Mouse (Mus musculus) limb, embryonic 14.5 days (tissue): ENCODE measurements around the gene Lrrc1. TPM values are rescaled to one million over a fixed set of nuclear protein-coding genes. Genes with fewer than 3 reads are reported as not detected.

Experiments used
- ATAC-seq: fragments of 200-750 bp; cut with Nextera tagmentation; 2 replicates; pipeline ENCODE4 v1.8.0; 2017; ENCODE audit warnings: low read depth, moderate number of reproducible peaks, moderate TSS enrichment; ENCODE audit not compliant: low FRiP score
- DNase-seq: peaks from one replicate; pipeline ENCODE4 v3.0.0-alpha.2; 2015; ENCODE audit warnings: low spot score
- H3K27ac ChIP-seq: fragments of 300-500 bp; sonication (generic); replicated peaks from 2 replicates; pipeline ENCODE4 v1.5.1; 2014; ENCODE audit warnings: low read depth, mild to moderate bottlenecking, low read length, moderate library complexity, mixed read lengths
- H3K27me3 ChIP-seq: fragments of 300-500 bp; sonication (generic); 2 replicates; pipeline ENCODE4 v1.6.1; 2014; ENCODE audit warnings: low read length, mixed read lengths; ENCODE audit not compliant: control insufficient read depth, insufficient read depth
- H3K36me3 ChIP-seq: fragments of 300-500 bp; sonication (generic); 2 replicates; pipeline ENCODE4 v1.6.1; 2014; ENCODE audit warnings: mild to moderate bottlenecking, low read length, moderate library complexity, mixed read lengths; ENCODE audit not compliant: control insufficient read depth, insufficient read depth
- H3K4me1 ChIP-seq: fragments of 300-500 bp; sonication (generic); 2 replicates; pipeline ENCODE4 v1.6.1; 2014; ENCODE audit warnings: antibody characterized with exemption, low read length, mixed read lengths; ENCODE audit not compliant: control insufficient read depth, insufficient read depth
- H3K4me2 ChIP-seq: fragments of 300-500 bp; sonication (generic); replicated peaks from 2 replicates; pipeline ENCODE4 v1.6.1; 2014; ENCODE audit warnings: low read depth, mild to moderate bottlenecking, low read length, moderate library complexity; ENCODE audit not compliant: severe bottlenecking
- H3K4me3 ChIP-seq: fragments of 300-500 bp; sonication (generic); replicated peaks from 2 replicates; pipeline ENCODE4 v1.5.1; 2014; ENCODE audit warnings: low read length
- H3K9ac ChIP-seq: fragments of 300-500 bp; sonication (generic); 2 replicates; pipeline ENCODE4 v1.6.1; 2014; ENCODE audit warnings: mild to moderate bottlenecking, low read depth, low read length, moderate library complexity; ENCODE audit not compliant: severe bottlenecking
- H3K9me3 ChIP-seq: fragments of 300-500 bp; sonication (generic); 2 replicates; pipeline ENCODE4 v1.6.1; 2016; ENCODE audit warnings: low read length; ENCODE audit not compliant: control insufficient read depth
- POLR2A ChIP-seq: fragments of 200-500 bp; IDR thresholded peaks from 2 replicates; pipeline ENCODE4 v1.8.0; 2012; ENCODE audit warnings: inconsistent platforms, mild to moderate bottlenecking, moderate library complexity, borderline replicate concordance; ENCODE audit not compliant: insufficient read depth, insufficient read length; ENCODE audit errors: extremely low read depth
- WGBS: fragments of 180-500 bp; shearing (Covaris S2); extraction: QIAGEN DNeasy Blood & Tissue Kit; methylation state at CpG from one replicate; pipeline ENCODE4 v1.1.7; 2014; 5-methylcytosine and 5-hydroxymethylcytosine counted together
- polyA plus RNA-seq, 2 experiments: library from polyadenylated mRNA; depleted of rRNA in 1 of 2; stranded (reverse) in 1 of 2; unstranded in 1 of 2; fragments of >200 nt; fragmentation: Nextera tagmentation in 1 of 2; extraction: Ambion mirVana in 1 of 2; gene quantifications; 2 replicates each; pipeline versions ENCODE4 v1.2.1 to v1.2.3; 2012 to 2014

Gene Lrrc1
- polyA plus RNA-seq, 2 experiments = 16.8 to 26.6 TPM

DNA sequence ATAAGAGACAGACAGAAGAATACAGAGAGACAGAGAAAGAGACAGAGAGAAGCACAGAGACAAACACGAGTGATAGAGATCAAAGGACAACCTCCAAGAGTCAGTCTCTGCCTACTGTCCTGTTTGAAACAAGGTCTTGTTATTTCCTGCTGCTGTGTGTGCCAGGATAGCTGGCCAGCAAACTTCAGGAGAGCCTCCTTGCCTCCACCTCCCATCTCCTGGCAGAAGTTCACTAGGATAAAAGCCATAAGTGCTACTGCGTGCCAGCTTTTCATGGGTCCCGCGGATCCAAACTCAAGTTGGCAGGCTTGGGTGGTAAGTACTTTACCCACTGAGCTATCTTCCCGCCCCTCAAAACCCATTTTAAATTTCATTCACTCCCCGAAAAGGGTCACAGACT is 8.4 kb downstream of the Lrrc1 start:
- Histone ChIP-seq H3K27me3 (no peaks in the 10 kb centered on the region), H3K36me3 (no peaks in the 10 kb centered on the region), H3K27ac (no peak overlapping the region), H3K9me3 (no peaks in the 10 kb centered on the region), H3K4me3 (no peak overlapping the region), H3K9ac (no peak overlapping the region), H3K4me1 (no peaks in the 10 kb centered on the region; the same call in 1 of the 2 replicates), H3K4me2 (no peak overlapping the region)
- no peak for DNase-seq
- TF ChIP-seq POLR2A = no peak
- ATAC-seq = no peak
- 70% methylated on average over 6 of the region's 6 CpGs for WGBS

DNA sequence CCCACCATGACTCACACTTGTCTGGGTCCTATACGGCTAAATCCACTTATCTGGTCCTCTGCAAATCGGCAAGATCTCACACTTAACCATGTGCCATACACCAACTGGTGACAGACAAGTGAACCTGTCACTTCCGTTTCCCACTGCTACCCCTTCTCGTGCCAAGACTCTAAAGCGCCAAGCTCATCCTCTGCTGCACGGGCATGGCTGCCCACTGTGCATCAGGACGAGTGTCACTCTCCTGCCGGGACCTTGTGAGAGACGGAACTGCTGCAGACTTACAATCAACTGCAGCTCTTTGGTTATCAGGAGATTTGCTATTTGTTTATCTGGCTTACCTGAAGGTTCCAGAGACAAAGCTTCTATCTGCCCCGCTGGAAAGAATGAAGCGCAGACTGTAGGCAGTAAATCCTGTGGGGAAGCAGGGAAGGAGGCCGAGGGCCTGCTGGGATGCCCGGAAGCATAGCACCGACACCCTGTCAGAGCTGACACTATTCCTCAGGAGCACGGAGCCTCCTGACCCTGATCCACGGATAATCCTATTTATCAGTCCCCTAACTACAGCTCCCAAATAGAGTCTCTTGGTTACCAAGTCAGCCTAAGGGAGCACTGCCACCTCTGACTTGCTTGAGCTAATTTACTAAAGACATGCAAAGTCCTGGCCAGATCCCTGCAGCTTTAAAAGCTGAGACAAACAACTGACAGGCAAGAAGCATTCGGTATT is 9.5 kb downstream of the Lrrc1 start:
- no peak overlapping the region for H3K4me3 ChIP-seq
- TF ChIP-seq POLR2A = no peak
- WGBS = 28% methylated on average over 17 of the region's 17 CpGs
- no peak overlapping the region for H3K27ac ChIP-seq
- no peak for DNase-seq
- H3K4me2 ChIP-seq = no peak overlapping the region
- no peaks in the 10 kb centered on the region for H3K9me3 ChIP-seq
- no peak for ATAC-seq
- H3K27me3 ChIP-seq = no peaks in the 10 kb centered on the region
- H3K4me1 ChIP-seq = no peaks in the 10 kb centered on the region; the same call in 1 of the 2 replicates
- no peaks in the 10 kb centered on the region for H3K36me3 ChIP-seq
- H3K9ac ChIP-seq = no peak overlapping the region

DNA sequence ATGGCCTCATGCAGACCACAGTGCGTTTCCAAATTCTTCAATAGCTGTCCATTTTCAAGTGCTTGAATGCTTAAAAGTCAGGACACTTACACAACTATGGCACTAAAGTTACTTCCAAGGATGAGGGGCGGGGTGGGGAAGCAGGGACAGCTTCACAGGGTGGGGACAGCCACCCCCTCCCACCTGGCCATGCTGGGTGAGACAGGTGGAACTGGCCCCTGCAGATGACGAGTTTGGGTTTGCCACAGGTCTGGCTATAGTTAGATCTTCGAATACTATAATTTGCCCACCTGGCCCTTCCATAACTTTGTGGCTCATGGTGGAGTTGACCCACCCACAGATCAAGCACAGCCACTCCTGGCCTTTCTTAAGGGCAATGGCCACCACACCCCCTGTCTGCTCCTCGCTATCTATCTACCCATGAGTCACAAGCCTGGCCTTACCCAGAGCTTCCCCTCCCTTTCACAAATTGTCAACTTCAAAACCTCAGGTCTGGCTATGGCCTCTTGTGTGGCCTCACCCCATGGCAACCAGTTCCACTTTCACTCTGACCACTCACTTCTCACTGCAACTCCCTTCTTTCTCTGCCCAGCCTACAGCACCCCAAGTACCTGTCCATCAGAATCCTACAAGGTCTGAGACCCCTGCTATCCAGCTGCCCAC is 16.2 kb downstream of the Lrrc1 start:
- TF ChIP-seq POLR2A = no peak
- H3K9me3 ChIP-seq = no peaks in the 10 kb centered on the region
- DNase-seq (no peak), ATAC-seq (no peak)
- 81% methylated on average over 5 of the region's 5 CpGs for WGBS
- no peak overlapping the region for H3K4me2 ChIP-seq
- no peak overlapping the region for H3K9ac ChIP-seq
- H3K27me3 ChIP-seq = no peaks in the 10 kb centered on the region
- no peaks in the 10 kb centered on the region for H3K4me1 ChIP-seq
- no peak overlapping the region for H3K4me3 ChIP-seq
- no peaks in the 10 kb centered on the region for H3K36me3 ChIP-seq
- H3K27ac ChIP-seq = no peak overlapping the region

- no peak for DNase-seq
- H3K27me3 ChIP-seq = no peaks in the 10 kb centered on the region
- H3K9ac ChIP-seq = no peak overlapping the region
- TF ChIP-seq POLR2A = no peak
- H3K4me2 ChIP-seq = no peak overlapping the region
- H3K27ac ChIP-seq = no peak overlapping the region
- no peaks in the 10 kb centered on the region for H3K4me1 ChIP-seq
- H3K9me3 ChIP-seq = no peaks in the 10 kb centered on the region
- no peak for ATAC-seq
- H3K4me3 ChIP-seq = no peak overlapping the region
- no peaks in the 10 kb centered on the region for H3K36me3 ChIP-seq
- 82% methylated on average over 6 of the region's 6 CpGs for WGBS
Measured at GRCm38 (mm10) chr9:77527170-77527569, 17.5 kb downstream of the Lrrc1 start.

GRCm38 (mm10) chr9:77526715-77527114 is 18.0 kb downstream of the Lrrc1 start:
- Histone ChIP-seq H3K4me2 (no peak overlapping the region), H3K27ac (no peak overlapping the region), H3K27me3 (no peaks in the 10 kb centered on the region), H3K9ac (no peak overlapping the region), H3K36me3 (no peaks in the 10 kb centered on the region), H3K4me3 (no peak overlapping the region), H3K4me1 (no peaks in the 10 kb centered on the region), H3K9me3 (no peaks in the 10 kb centered on the region)
- no peak for TF ChIP-seq POLR2A
- ATAC-seq (no peak), DNase-seq (no peak)
- 37% methylated on average over 2 of the region's 2 CpGs for WGBS
